Mouse (Mus musculus) hindbrain, embryonic 16.5 days (tissue): ENCODE measurements at regions not wholly inside any gene's neighbourhood (a gene's known extent, or its start where the extent isn't known, plus 50 kb on each side); places are given as distances from the start of the nearest gene placed in this dataset.

Source experiments
- ATAC-seq: fragments of 200-750 bp; cut with Nextera tagmentation; 2 replicates; pipeline ENCODE4 v1.8.0; 2017; ENCODE audit warnings: moderate TSS enrichment, moderate library complexity
- H3K27ac ChIP-seq: fragments of 300-500 bp; sonication (generic); 2 replicates; pipeline ENCODE4 v1.5.1; 2014; ENCODE audit warnings: low read depth, mild to moderate bottlenecking, control low read depth, low read length, moderate library complexity
- H3K27me3 ChIP-seq: fragments of 300-500 bp; sonication (generic); replicated peaks from 2 replicates; pipeline ENCODE4 v1.6.1; 2014; ENCODE audit warnings: low read length; ENCODE audit not compliant: control insufficient read depth, insufficient read depth
- H3K36me3 ChIP-seq: fragments of 300-500 bp; sonication (generic); 2 replicates; pipeline ENCODE4 v1.6.1; 2014; ENCODE audit warnings: mild to moderate bottlenecking, low read length, moderate library complexity, mixed read lengths; ENCODE audit not compliant: control insufficient read depth, insufficient read depth
- H3K4me1 ChIP-seq: fragments of 300-500 bp; sonication (generic); 2 replicates; pipeline ENCODE4 v1.6.1; 2014; ENCODE audit warnings: low read depth, low read length; ENCODE audit not compliant: control insufficient read depth, insufficient read depth
- H3K4me2 ChIP-seq: fragments of 300-500 bp; sonication (generic); 2 replicates; pipeline ENCODE4 v1.6.1; 2014; ENCODE audit warnings: mild to moderate bottlenecking, low read length, control low read depth, moderate library complexity
- H3K4me3 ChIP-seq: fragments of 300-500 bp; sonication (generic); 2 replicates; pipeline ENCODE4 v1.5.1; 2014; ENCODE audit warnings: mild to moderate bottlenecking, low read length, control low read depth, moderate library complexity
- H3K9ac ChIP-seq: fragments of 300-500 bp; sonication (generic); 2 replicates; pipeline ENCODE4 v1.6.1; 2014; ENCODE audit warnings: low read depth, mild to moderate bottlenecking, control low read depth, low read length, moderate library complexity
- H3K9me3 ChIP-seq: fragments of 300-500 bp; sonication (generic); 2 replicates; pipeline ENCODE4 v1.6.1; 2014; ENCODE audit warnings: mild to moderate bottlenecking, low read length, moderate library complexity; ENCODE audit not compliant: control insufficient read depth
- WGBS: fragments of 180-500 bp; shearing (Covaris S2); extraction: QIAGEN DNeasy Blood & Tissue Kit; methylation state at CpG from one replicate; pipeline ENCODE4 v1.1.7; 2014; 5-methylcytosine and 5-hydroxymethylcytosine counted together

DNA sequence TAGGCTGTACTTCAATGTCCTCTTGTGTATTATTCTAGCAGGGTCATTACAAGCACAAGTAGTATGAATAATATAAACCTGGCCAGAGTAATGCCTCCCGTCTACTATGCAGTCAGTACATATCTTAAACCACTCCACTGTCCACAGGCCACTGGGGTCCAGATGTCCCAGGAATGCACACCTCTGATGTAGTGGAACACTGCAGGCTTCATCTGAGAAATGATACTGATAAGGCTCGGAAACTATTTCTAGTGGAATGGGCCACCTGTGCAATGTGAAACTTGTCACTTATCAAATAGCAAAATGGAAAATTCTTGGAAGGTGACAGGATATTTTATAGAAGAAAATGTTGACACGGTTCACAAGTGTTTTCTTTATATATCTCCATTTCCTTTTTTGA lies 477.6 kb upstream of the Gm9747 start:
- H3K9me3 ChIP-seq, result no peaks in the 10 kb centered on the region
- H3K27ac ChIP-seq, result no peak overlapping the region
- no peaks in the 10 kb centered on the region for H3K36me3 ChIP-seq
- WGBS, result 92% methylated on average over 3 of the region's 3 CpGs
- no peak overlapping the region for H3K4me2 ChIP-seq
- H3K4me1 ChIP-seq, result no peaks in the 10 kb centered on the region
- ATAC-seq, result no peak
- no peaks in the 10 kb centered on the region for H3K27me3 ChIP-seq
- H3K9ac ChIP-seq, result no peak overlapping the region
- H3K4me3 ChIP-seq, result no peak overlapping the region

DNA sequence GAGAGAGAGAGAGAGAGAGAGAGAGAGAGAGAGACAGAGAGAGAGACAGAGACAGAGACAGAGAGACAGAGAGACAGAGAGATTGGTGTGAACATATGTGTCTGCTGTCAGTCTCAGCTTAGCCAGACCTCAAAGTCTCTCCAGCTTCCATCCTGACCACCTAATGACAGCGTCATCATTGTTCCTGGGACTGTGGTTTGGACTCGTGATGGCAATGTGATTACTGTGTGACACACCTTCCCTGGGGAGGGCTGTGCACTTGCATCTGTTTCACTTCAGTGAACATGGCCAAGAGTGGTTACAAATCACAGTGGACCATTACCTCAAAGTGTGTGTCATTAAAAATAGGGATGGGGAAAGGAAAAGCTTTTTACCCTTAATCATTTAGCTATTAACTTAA lies 477.2 kb upstream of the Gm9747 start:
- H3K27me3 ChIP-seq, result no peaks in the 10 kb centered on the region
- H3K4me2 ChIP-seq, result no peak overlapping the region
- H3K4me1 ChIP-seq, result no peaks in the 10 kb centered on the region
- no peaks in the 10 kb centered on the region for H3K9me3 ChIP-seq
- no peak for ATAC-seq
- no peak overlapping the region for H3K9ac ChIP-seq
- 62% methylated on average over 2 of the region's 2 CpGs for WGBS
- H3K4me3 ChIP-seq, result no peak overlapping the region
- no peaks in the 10 kb centered on the region for H3K36me3 ChIP-seq
- H3K27ac ChIP-seq, result no peak overlapping the region

DNA sequence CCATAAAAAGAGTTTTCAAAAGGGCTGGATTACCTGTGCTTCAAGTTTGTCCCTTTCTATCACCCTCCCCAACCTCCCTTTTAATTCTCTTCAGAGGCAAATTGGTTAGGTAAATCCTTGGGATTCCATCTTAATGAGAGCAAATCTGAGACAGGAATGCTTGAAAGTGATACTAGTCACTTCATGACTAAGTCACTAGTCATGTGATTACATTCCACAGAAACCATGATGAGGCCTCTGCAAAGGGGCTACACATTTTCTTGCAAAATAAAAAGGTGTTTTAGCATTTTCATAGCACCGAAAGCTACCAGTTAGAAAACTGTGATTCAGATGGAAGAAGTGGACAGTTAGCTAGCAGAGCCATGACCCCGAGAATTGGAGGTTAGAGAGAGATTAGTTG lies 473.0 kb upstream of the Gm9747 start:
- no peak overlapping the region for H3K27ac ChIP-seq
- no peak overlapping the region for H3K9ac ChIP-seq
- no peaks in the 10 kb centered on the region for H3K9me3 ChIP-seq
- H3K36me3 ChIP-seq, result no peaks in the 10 kb centered on the region
- H3K4me3 ChIP-seq, result no peak overlapping the region
- H3K27me3 ChIP-seq, result no peaks in the 10 kb centered on the region
- 90% methylated on average over 2 of the region's 2 CpGs for WGBS
- no peaks in the 10 kb centered on the region for H3K4me1 ChIP-seq
- no peak overlapping the region for H3K4me2 ChIP-seq
- no peak for ATAC-seq

DNA sequence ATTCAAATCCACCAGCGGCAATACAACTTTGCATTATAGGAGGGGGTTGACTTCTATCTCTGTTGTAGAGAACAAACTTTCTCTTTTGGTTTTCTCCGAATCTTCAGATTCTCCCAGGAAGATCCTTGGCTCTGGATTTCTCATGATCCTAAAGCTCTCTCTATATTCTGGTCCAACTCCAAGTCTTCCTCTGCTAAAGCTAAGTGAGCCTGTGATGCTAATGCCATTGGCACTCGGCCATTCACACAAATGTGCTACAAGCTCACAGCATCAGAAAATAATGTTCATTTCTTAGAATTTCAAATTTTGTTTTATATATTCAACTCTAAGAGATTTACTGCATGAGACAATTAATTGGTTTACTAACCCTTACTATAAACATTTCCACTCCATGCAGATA lies 461.2 kb upstream of the Gm9747 start:
- H3K36me3 ChIP-seq, result no peaks in the 10 kb centered on the region
- no peak overlapping the region for H3K4me3 ChIP-seq
- no peak for ATAC-seq
- H3K4me1 ChIP-seq, result no peaks in the 10 kb centered on the region
- no peaks in the 10 kb centered on the region for H3K9me3 ChIP-seq
- H3K27ac ChIP-seq, result no peak overlapping the region
- no peak overlapping the region for H3K9ac ChIP-seq
- H3K27me3 ChIP-seq, result no peaks in the 10 kb centered on the region
- H3K4me2 ChIP-seq, result no peak overlapping the region
- WGBS, result 87% methylated on average over 3 of the region's 3 CpGs

DNA sequence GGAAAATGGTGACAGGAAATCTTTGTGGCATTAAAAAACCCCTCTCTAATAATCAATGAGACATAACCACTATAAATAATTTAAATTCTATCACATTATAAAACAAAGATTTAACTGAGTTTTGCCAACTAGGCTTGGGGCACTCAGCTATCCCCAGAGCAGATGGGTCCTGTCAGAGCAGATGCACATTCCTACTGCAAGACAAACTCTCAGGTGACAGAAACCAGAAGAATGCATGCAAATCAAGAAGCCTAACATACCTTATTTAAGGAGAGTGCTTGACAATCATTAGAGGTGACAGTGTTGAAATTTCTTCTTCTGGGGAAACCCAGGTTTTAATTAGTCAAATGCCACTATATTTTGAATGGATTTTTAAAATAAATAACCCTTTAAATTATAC lies 452.3 kb upstream of the Gm9747 start:
- Histone ChIP-seq H3K27me3 (no peaks in the 10 kb centered on the region), H3K4me3 (no peak overlapping the region), H3K9me3 (no peaks in the 10 kb centered on the region), H3K4me1 (no peaks in the 10 kb centered on the region), H3K27ac (no peak overlapping the region), H3K9ac (no peak overlapping the region), H3K36me3 (no peaks in the 10 kb centered on the region), H3K4me2 (no peak overlapping the region)
- no peak for ATAC-seq

DNA sequence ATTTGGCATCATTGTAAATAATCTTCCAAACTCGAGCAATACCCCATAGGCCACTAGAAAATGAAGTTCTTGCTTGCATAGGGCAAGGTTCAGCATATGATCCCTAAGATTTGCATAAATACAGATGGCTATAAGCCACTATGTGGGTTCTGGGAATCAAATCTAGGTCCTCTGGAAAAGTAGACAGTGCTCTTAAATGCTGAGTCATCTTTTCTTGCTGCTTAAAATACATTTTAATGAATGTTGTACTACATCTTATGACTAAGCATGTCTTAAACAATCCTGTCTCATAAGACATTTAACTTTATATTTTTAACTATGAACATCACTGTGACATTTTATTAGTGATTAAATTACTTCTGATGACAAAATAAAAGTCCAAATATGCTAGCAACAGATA lies 448.6 kb upstream of the Gm9747 start:
- ATAC-seq, result no peak
- H3K36me3 ChIP-seq, result no peaks in the 10 kb centered on the region
- H3K9ac ChIP-seq, result no peak overlapping the region
- no peak overlapping the region for H3K4me3 ChIP-seq
- no peaks in the 10 kb centered on the region for H3K9me3 ChIP-seq
- H3K4me2 ChIP-seq, result no peak overlapping the region
- H3K4me1 ChIP-seq, result no peaks in the 10 kb centered on the region
- H3K27ac ChIP-seq, result no peak overlapping the region
- no peaks in the 10 kb centered on the region for H3K27me3 ChIP-seq
- 58% methylated on average over 1 of the region's 1 CpGs for WGBS

GRCm38 (mm10) chr1:81794771-81795170 lies 438.1 kb upstream of the Gm9747 start:
- no peaks in the 10 kb centered on the region for H3K36me3 ChIP-seq
- no peaks in the 10 kb centered on the region for H3K4me1 ChIP-seq
- no peak overlapping the region for H3K4me2 ChIP-seq
- H3K9ac ChIP-seq, result no peak overlapping the region
- no peak overlapping the region for H3K4me3 ChIP-seq
- H3K9me3 ChIP-seq, result no peaks in the 10 kb centered on the region
- no peak overlapping the region for H3K27ac ChIP-seq
- no peaks in the 10 kb centered on the region for H3K27me3 ChIP-seq
- no peak for ATAC-seq
- WGBS, result 91% methylated on average over 2 of the region's 2 CpGs

DNA sequence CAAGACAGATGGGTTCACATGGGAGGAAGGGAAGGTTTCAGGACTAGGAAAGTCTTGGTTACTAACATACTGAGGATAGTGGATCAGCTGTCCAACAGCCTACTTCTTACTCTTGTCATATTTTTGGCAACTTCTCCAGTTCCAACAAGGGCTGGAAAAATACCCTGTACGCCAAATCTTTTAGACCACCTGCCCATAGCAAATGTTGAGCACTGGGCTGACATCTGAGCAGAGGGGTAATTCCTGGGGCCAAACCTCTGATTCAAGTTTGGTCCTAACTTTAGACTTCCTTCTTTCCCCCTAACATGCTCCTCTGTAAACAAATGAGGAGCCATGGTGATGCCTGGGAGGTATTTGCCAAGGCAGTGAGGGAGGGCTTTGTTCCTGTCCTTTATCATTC lies 437.5 kb upstream of the Gm9747 start:
- no peaks in the 10 kb centered on the region for H3K27me3 ChIP-seq
- no peak for ATAC-seq
- H3K36me3 ChIP-seq, result no peaks in the 10 kb centered on the region
- H3K9me3 ChIP-seq, result no peaks in the 10 kb centered on the region
- no peak overlapping the region for H3K27ac ChIP-seq
- H3K9ac ChIP-seq, result no peak overlapping the region
- H3K4me3 ChIP-seq, result no peak overlapping the region
- no peak overlapping the region for H3K4me2 ChIP-seq
- WGBS, result 88% methylated on average over 1 of the region's 1 CpGs
- no peaks in the 10 kb centered on the region for H3K4me1 ChIP-seq

GRCm38 (mm10) chr1:81811591-81811990 lies 421.3 kb upstream of the Gm9747 start:
- Histone ChIP-seq H3K4me1 (no peaks in the 10 kb centered on the region), H3K4me3 (no peak overlapping the region), H3K27me3 (no peaks in the 10 kb centered on the region), H3K9me3 (no peaks in the 10 kb centered on the region), H3K4me2 (no peak overlapping the region), H3K36me3 (no peaks in the 10 kb centered on the region), H3K27ac (no peak overlapping the region), H3K9ac (no peak overlapping the region)
- ATAC-seq, result no peak

- Histone ChIP-seq H3K27me3 (no peaks in the 10 kb centered on the region), H3K27ac (no peak overlapping the region), H3K36me3 (no peaks in the 10 kb centered on the region), H3K9me3 (no peaks in the 10 kb centered on the region), H3K4me1 (no peaks in the 10 kb centered on the region), H3K9ac (no peak overlapping the region), H3K4me3 (no peak overlapping the region), H3K4me2 (no peak overlapping the region)
- ATAC-seq, result no peak
Observed at GRCm38 (mm10) chr1:81818884-81819283, 414.0 kb upstream of the Gm9747 start.
